Mouse (Mus musculus): ENCODE measurements at regions not wholly inside any gene's neighbourhood (a gene's known extent, or its start where the extent isn't known, plus 50 kb on each side); places are given as distances from the start of the nearest gene placed in this dataset.
"Not testable (repeated sequence)": the region's sequence is repeated elsewhere in the genome, so short reads cannot be mapped to it uniquely, and the experiment has no call there.

DNA sequence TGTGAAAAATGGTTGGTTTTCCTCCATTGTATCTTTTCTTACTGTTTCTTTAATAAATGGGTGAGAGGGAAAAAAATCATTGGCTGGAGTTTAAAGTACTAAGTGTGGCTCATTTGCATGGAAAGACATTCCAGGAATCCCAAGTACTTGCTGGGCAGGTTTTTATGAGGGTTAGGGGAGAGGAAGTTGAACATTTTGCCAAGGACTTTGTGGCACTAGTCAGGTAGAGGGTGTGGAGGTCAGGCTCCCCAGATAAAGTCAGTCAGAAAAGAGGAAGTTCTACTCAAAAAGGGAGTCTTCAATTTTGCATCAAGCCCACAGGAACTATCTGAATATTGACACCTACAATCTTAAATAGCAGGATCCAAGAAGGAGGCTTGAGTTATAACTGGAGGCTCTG, 346.5 kb upstream of the Dab2 start:
- H3K9ac ChIP-seq = no peak overlapping the region
- no peak overlapping the region for H3K27ac ChIP-seq (replicated peaks)
- no peaks in the 10 kb centered on the region for H3K27me3 ChIP-seq
- H3K4me2 ChIP-seq (replicated peaks) = no peak overlapping the region
- H3K9me3 ChIP-seq (replicated peaks) = no peaks in the 10 kb centered on the region
- H3K4me3 ChIP-seq (replicated peaks) = no peak overlapping the region
- H3K36me3 ChIP-seq = no peaks in the 10 kb centered on the region
- no peaks in the 10 kb centered on the region for H3K4me1 ChIP-seq
- ATAC-seq (ENCODE audit: insufficient number of reproducible peaks, low FRiP score, low TSS enrichment, low read depth) = no peak

- Histone ChIP-seq H3K27me3 (no peaks in the 10 kb centered on the region), H3K36me3 (no peaks in the 10 kb centered on the region), H3K4me3 (replicated peaks) (no peak overlapping the region), H3K4me2 (replicated peaks) (no peak overlapping the region), H3K9ac (no peak overlapping the region), H3K27ac (replicated peaks) (no peak overlapping the region), H3K9me3 (replicated peaks) (no peaks in the 10 kb centered on the region), H3K4me1 (no peaks in the 10 kb centered on the region)
- 60% methylated on average over 5 of the region's 5 CpGs for WGBS
- ATAC-seq (ENCODE audit: insufficient number of reproducible peaks, low FRiP score, low TSS enrichment, low read depth) = no peak
Observed at GRCm38 (mm10) chr15:5991351-5992065, 308.1 kb upstream of the Dab2 start.

- H3K9me3 ChIP-seq (replicated peaks); H3K36me3 ChIP-seq; ATAC-seq (ENCODE audit: insufficient number of reproducible peaks, low FRiP score, low TSS enrichment, low read depth); H3K9ac ChIP-seq; H3K27ac ChIP-seq (replicated peaks); H3K27me3 ChIP-seq; H3K4me3 ChIP-seq (replicated peaks); H3K4me1 ChIP-seq; H3K4me2 ChIP-seq (replicated peaks): not testable (repeated sequence)
- 81% methylated on average over 1 of the region's 1 CpGs for whole genome bisulfite sequencing
Observed at GRCm38 (mm10) chr15:5992146-5992545, 307.4 kb upstream of the Dab2 start.

- Histone ChIP-seq H3K27me3 (no peaks in the 10 kb centered on the region), H3K4me2 (replicated peaks) (no peak overlapping the region), H3K27ac (replicated peaks) (no peak overlapping the region), H3K9me3 (replicated peaks) (no peaks in the 10 kb centered on the region), H3K4me3 (replicated peaks) (no peak overlapping the region), H3K36me3 (no peaks in the 10 kb centered on the region), H3K4me1 (no peaks in the 10 kb centered on the region), H3K9ac (no peak overlapping the region)
- ATAC-seq (ENCODE audit: insufficient number of reproducible peaks, low FRiP score, low TSS enrichment, low read depth) = no peak
- 78% methylated on average over 1 of the region's 1 CpGs for WGBS
Observed at GRCm38 (mm10) chr15:6000816-6001215, 298.8 kb upstream of the Dab2 start.

DNA sequence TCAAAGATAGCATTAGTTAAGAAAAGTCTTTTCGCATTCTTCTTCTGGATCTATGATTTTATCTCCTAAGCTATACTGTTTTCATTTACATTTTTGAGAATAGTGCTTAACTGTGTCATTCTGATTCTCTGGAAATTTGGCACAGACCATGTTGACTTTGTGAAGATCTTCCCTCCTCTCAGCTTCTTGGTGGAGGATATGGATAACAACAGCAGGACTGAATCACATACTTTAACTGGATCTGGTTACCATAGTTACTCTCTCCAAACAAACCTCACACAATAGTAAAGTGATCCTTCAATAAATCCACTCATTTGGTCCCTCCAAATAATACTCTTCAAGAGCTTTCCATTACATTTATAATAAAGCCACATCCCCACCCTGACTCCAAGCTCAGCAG, 298.2 kb upstream of the Dab2 start:
- 82% methylated on average over 1 of the region's 1 CpGs for WGBS
- no peak for ATAC-seq (ENCODE audit: insufficient number of reproducible peaks, low FRiP score, low TSS enrichment, low read depth)
- Histone ChIP-seq H3K9ac (no peak overlapping the region), H3K9me3 (replicated peaks) (no peaks in the 10 kb centered on the region), H3K4me1 (no peaks in the 10 kb centered on the region), H3K27ac (replicated peaks) (no peak overlapping the region), H3K4me3 (replicated peaks) (no peak overlapping the region), H3K27me3 (no peaks in the 10 kb centered on the region), H3K36me3 (no peaks in the 10 kb centered on the region), H3K4me2 (replicated peaks) (no peak overlapping the region)

GRCm38 (mm10) chr15:6014982-6015381, 284.6 kb upstream of the Dab2 start:
- H3K9me3 ChIP-seq (replicated peaks) = no peaks in the 10 kb centered on the region
- H3K4me2 ChIP-seq (replicated peaks) = no peak overlapping the region
- H3K4me1 ChIP-seq = no peaks in the 10 kb centered on the region
- no peak overlapping the region for H3K9ac ChIP-seq
- H3K27me3 ChIP-seq = no peaks in the 10 kb centered on the region
- H3K36me3 ChIP-seq = no peaks in the 10 kb centered on the region
- no peak overlapping the region for H3K4me3 ChIP-seq (replicated peaks)
- no peak for ATAC-seq (ENCODE audit: insufficient number of reproducible peaks, low FRiP score, low TSS enrichment, low read depth)
- 68% methylated on average over 1 of the region's 1 CpGs for WGBS
- no peak overlapping the region for H3K27ac ChIP-seq (replicated peaks)

GRCm38 (mm10) chr15:6016637-6017049, 282.9 kb upstream of the Dab2 start:
- Histone ChIP-seq H3K36me3 (no peaks in the 10 kb centered on the region), H3K9ac (no peak overlapping the region), H3K9me3 (replicated peaks) (no peaks in the 10 kb centered on the region), H3K27ac (replicated peaks) (no peak overlapping the region), H3K4me2 (replicated peaks) (no peak overlapping the region), H3K4me1 (no peaks in the 10 kb centered on the region), H3K4me3 (replicated peaks) (no peak overlapping the region), H3K27me3 (no peaks in the 10 kb centered on the region)
- no peak for ATAC-seq (ENCODE audit: insufficient number of reproducible peaks, low FRiP score, low TSS enrichment, low read depth)
- 45% methylated on average over 5 of the region's 5 CpGs for WGBS

DNA sequence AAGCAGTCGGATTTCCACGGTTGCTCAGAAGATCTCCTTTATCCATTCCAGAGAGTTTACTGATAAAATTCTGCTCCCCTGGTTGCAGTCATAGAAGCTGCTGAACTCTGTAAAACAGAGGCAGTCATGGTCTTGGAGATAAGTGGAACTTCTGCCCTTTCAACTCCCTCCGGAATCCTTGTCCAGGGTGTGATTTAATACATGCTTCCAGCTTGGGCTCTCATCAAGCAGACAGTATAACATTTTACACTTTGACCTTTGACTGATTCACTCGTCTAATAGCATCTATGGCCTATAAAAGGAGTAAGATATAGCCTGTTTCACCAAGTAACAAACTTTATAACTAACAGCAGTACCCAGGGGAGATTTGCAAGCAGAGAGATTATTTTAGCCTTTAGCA, 274.0 kb upstream of the Dab2 start:
- Histone ChIP-seq H3K4me3 (replicated peaks) (no peak overlapping the region), H3K9me3 (replicated peaks) (no peaks in the 10 kb centered on the region), H3K36me3 (no peaks in the 10 kb centered on the region), H3K4me1 (no peaks in the 10 kb centered on the region), H3K4me2 (replicated peaks) (no peak overlapping the region), H3K9ac (no peak overlapping the region), H3K27ac (replicated peaks) (no peak overlapping the region), H3K27me3 (no peaks in the 10 kb centered on the region)
- WGBS = 67% methylated on average over 4 of the region's 4 CpGs
- ATAC-seq (ENCODE audit: insufficient number of reproducible peaks, low FRiP score, low TSS enrichment, low read depth) = no peak

DNA sequence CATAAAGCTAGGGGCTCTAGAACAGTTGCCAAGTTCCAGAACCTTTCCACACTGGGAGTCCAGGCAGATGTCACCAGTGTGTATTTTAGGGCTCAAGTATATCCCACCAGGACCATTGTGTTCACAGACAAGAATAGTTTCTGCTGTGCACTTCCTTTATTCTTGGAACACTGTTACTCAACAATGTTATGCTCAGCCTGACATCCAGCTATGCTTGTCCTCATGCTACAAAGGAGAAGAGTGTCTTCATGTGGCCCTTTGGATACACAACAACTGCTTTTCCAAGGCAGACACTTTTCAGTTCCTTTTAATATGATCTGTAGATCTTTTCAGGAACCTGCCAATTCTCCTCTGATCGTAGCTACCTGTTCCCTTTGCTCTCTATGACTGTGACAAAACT, 270.4 kb upstream of the Dab2 start:
- H3K4me2 ChIP-seq (replicated peaks) = no peak overlapping the region
- H3K27ac ChIP-seq (replicated peaks) = no peak overlapping the region
- no peak overlapping the region for H3K4me3 ChIP-seq (replicated peaks)
- no peaks in the 10 kb centered on the region for H3K4me1 ChIP-seq
- no peak for ATAC-seq (ENCODE audit: insufficient number of reproducible peaks, low FRiP score, low TSS enrichment, low read depth)
- no peak overlapping the region for H3K9ac ChIP-seq
- H3K9me3 ChIP-seq (replicated peaks) = no peaks in the 10 kb centered on the region
- no peaks in the 10 kb centered on the region for H3K27me3 ChIP-seq
- WGBS = 87% methylated on average over 1 of the region's 1 CpGs
- no peaks in the 10 kb centered on the region for H3K36me3 ChIP-seq

GRCm38 (mm10) chr15:6030396-6030795, 269.2 kb upstream of the Dab2 start:
- Histone ChIP-seq H3K4me2 (replicated peaks) (no peak overlapping the region), H3K9me3 (replicated peaks) (no peaks in the 10 kb centered on the region), H3K4me3 (replicated peaks) (no peak overlapping the region), H3K36me3 (no peaks in the 10 kb centered on the region), H3K27ac (replicated peaks) (no peak overlapping the region), H3K27me3 (no peaks in the 10 kb centered on the region), H3K9ac (no peak overlapping the region), H3K4me1 (no peaks in the 10 kb centered on the region)
- no peak for ATAC-seq (ENCODE audit: insufficient number of reproducible peaks, low FRiP score, low TSS enrichment, low read depth)
- WGBS = 77% methylated on average over 5 of the region's 5 CpGs

GRCm38 (mm10) chr15:6034156-6034555, 265.4 kb upstream of the Dab2 start:
- H3K27ac ChIP-seq (replicated peaks) = no peak overlapping the region
- no peaks in the 10 kb centered on the region for H3K4me1 ChIP-seq
- no peak for ATAC-seq (ENCODE audit: insufficient number of reproducible peaks, low FRiP score, low TSS enrichment, low read depth)
- 88% methylated on average over 4 of the region's 4 CpGs for WGBS
- H3K9ac ChIP-seq = no peak overlapping the region
- no peaks in the 10 kb centered on the region for H3K36me3 ChIP-seq
- H3K27me3 ChIP-seq = no peaks in the 10 kb centered on the region
- no peak overlapping the region for H3K4me2 ChIP-seq (replicated peaks)
- H3K9me3 ChIP-seq (replicated peaks) = no peaks in the 10 kb centered on the region
- no peak overlapping the region for H3K4me3 ChIP-seq (replicated peaks)

DNA sequence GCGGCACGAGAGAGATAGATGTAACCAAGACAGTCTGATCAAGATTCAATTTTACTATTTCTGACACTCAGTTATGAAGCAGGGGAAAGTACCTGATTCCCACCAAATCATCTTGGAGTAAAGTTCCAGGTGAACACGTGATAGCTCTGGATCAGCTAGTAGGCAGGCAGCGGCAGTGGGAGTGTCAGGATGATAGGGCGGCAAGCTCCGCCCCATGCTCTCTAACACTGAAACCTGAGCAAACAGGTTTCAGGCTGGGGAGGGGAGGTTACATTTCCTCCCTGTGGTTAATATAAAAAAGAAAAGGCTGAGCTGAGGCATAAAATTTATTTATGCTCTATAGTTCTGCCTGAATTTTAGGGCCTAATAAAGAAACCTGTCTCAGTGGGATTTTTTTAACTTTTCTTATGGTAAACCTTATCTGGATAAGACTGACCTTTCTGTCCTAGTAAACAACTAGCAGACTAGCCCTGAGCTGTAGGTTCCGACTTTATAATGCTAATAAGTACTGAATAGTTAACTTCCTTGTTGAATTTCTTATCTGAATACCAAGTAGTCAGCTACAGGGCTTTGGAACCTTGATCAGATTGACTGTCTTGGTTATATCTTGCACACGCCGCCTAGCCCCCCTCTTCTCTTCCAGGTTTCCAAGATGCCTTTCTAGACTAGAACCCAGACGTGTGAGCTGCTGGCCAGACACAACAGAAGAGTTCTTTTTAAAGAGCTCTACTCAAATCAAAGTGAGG, 254.9 kb upstream of the Dab2 start:
- Histone ChIP-seq H3K9ac (no peak overlapping the region), H3K4me2 (replicated peaks) (no peak overlapping the region), H3K9me3 (replicated peaks) (no peaks in the 10 kb centered on the region), H3K4me3 (replicated peaks) (no peak overlapping the region), H3K27ac (replicated peaks) (no peak overlapping the region), H3K4me1 (no peaks in the 10 kb centered on the region), H3K27me3 (no peaks in the 10 kb centered on the region), H3K36me3 (no peaks in the 10 kb centered on the region)
- 51% methylated on average over 10 of the region's 10 CpGs for WGBS
- no peak for ATAC-seq (ENCODE audit: insufficient number of reproducible peaks, low FRiP score, low TSS enrichment, low read depth)

Data from embryonic facial prominence, embryonic 15.5 days (tissue).